Mouse (Mus musculus): ENCODE results near the gene Cbx1. TPM values are rescaled to one million over a fixed set of nuclear protein-coding genes. Genes with fewer than 3 reads are reported as not detected.
A peak's percentile ranks its signal among the peaks of the same experiment; 100 is the strongest.

Cbx1 gene
- polyA plus RNA-seq, 2 experiments, result 87.8 to 98.9 TPM

DNA sequence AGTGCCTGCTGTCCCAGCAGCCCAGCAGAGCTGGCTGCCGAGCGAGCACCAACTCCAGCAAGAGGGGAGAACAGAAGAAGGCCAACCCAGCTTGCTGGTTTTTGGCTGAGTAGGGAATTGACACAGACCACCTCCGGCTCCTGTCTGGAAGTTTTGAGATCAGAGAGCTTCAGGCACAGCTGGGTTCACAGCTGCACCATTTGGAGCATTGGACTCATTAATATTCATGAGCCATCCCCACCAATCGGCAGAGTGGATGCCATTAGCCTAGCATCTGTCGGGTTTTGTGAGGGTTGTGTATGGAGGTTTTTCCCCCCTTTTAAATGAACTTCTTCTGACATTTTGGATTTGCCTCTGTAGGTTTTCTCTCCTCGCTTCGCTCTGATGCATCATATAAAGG, 21.8 kb upstream of the Cbx1 start:
- H3K36me3 ChIP-seq (ENCODE audit: control insufficient read depth, insufficient read depth, low read length), result peaks cover 37% of the 10 kb centered on the region
- no peak overlapping the region for H3K4me2 ChIP-seq (replicated peaks; ENCODE audit: low read depth, low read length, severe bottlenecking)
- DNase-seq (ENCODE audit: low spot score) (no peak), ATAC-seq (ENCODE audit: low FRiP score, low read depth) (peak; percentile 23; the same call in 1 of the 2 replicates)
- no peak overlapping the region for H3K4me3 ChIP-seq (replicated peaks; ENCODE audit: low read length)
- no peaks in the 10 kb centered on the region for H3K9me3 ChIP-seq (ENCODE audit: control insufficient read depth, low read length)
- WGBS, result 34% methylated on average over 7 of the region's 7 CpGs
- 0 out of 2 replicates have a peak, but pooled peaks cover 3% of the 10 kb centered on the region for H3K4me1 ChIP-seq (ENCODE audit: control insufficient read depth, insufficient read depth, low read length)
- H3K9ac ChIP-seq (ENCODE audit: low read depth, low read length, severe bottlenecking), result no peak overlapping the region
- TF ChIP-seq POLR2A (IDR thresholded peaks at IDR 0.05; ENCODE audit: borderline replicate concordance, extremely low read depth, insufficient read depth, insufficient read length), result no peak
- no peak overlapping the region for H3K27ac ChIP-seq (replicated peaks; ENCODE audit: low read depth, low read length)
- H3K27me3 ChIP-seq (ENCODE audit: control insufficient read depth, insufficient read depth, low read length), result no peaks in the 10 kb centered on the region

GRCm38 (mm10) chr11:96768240-96768639, 20.7 kb upstream of the Cbx1 start:
- no peak overlapping the region for H3K4me2 ChIP-seq (replicated peaks; ENCODE audit: low read depth, low read length, severe bottlenecking)
- H3K9ac ChIP-seq (ENCODE audit: low read depth, low read length, severe bottlenecking), result no peak overlapping the region
- peaks cover 47% of the 10 kb centered on the region for H3K36me3 ChIP-seq (ENCODE audit: control insufficient read depth, insufficient read depth, low read length)

DNA sequence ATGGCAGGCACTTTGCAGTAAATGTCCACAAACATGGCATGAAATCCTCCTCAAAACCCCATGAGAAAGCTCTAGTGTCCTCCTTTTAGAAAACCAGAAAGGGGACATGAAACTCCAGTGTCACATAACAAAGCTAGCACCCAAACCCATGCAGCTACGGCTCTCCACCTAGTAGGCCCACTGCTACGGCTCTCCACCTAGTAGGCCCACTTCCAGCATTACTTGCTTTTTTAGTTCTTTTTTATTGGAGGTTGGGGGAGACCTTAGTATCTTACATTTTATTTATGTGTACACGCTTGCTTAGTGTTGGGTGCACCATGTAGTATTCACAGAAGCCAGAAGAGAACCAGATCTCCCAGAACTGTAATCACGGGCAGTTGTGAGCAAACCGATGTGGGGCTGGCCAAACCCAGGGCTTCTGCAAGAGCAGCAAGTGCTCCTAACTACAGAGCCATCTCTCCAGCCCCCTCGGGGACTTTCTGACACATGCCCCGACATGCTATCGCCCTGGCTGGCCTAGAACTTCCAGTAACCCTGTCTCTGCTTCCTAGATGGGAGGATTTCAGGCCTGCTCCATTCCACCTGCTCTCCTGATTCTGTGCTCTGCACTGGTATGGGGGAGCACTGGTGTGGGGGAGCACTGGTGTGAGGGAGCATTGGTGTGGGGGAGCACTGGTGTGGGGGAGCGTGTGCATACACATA, 17.5 kb upstream of the Cbx1 start:
- peaks cover under 1% of the 10 kb centered on the region; the same call in 1 of the 2 replicates for H3K4me1 ChIP-seq (ENCODE audit: control insufficient read depth, insufficient read depth, low read length)
- no peak overlapping the region for H3K4me2 ChIP-seq (replicated peaks; ENCODE audit: low read depth, low read length, severe bottlenecking)
- H3K27me3 ChIP-seq (ENCODE audit: control insufficient read depth, insufficient read depth, low read length), result no peaks in the 10 kb centered on the region
- ATAC-seq (ENCODE audit: low FRiP score, low read depth) (no peak), DNase-seq (ENCODE audit: low spot score) (no peak)
- no peaks in the 10 kb centered on the region for H3K9me3 ChIP-seq (ENCODE audit: control insufficient read depth, low read length)
- H3K27ac ChIP-seq (replicated peaks; ENCODE audit: low read depth, low read length), result no peak overlapping the region
- WGBS, result 92% methylated on average over 9 of the region's 9 CpGs
- no peak overlapping the region for H3K4me3 ChIP-seq (replicated peaks; ENCODE audit: low read length)
- H3K9ac ChIP-seq (ENCODE audit: low read depth, low read length, severe bottlenecking), result no peak overlapping the region
- H3K36me3 ChIP-seq (ENCODE audit: control insufficient read depth, insufficient read depth, low read length), result peaks cover 52% of the 10 kb centered on the region
- TF ChIP-seq POLR2A (IDR thresholded peaks at IDR 0.05; ENCODE audit: borderline replicate concordance, extremely low read depth, insufficient read depth, insufficient read length), result no peak

More at GRCm38 (mm10) chr11:96768240-96768639, 20.7 kb upstream of the Cbx1 start:
- no peak overlapping the region for H3K27ac ChIP-seq (replicated peaks; ENCODE audit: low read depth, low read length)
- 51% methylated on average over 9 of the region's 9 CpGs for WGBS
- no peaks in the 10 kb centered on the region for H3K27me3 ChIP-seq (ENCODE audit: control insufficient read depth, insufficient read depth, low read length)
- H3K9me3 ChIP-seq (ENCODE audit: control insufficient read depth, low read length), result no peaks in the 10 kb centered on the region
- no peak overlapping the region for H3K4me3 ChIP-seq (replicated peaks; ENCODE audit: low read length)
- DNase-seq (ENCODE audit: low spot score) (no peak), ATAC-seq (ENCODE audit: low FRiP score, low read depth) (no peak)
- H3K4me1 ChIP-seq (ENCODE audit: control insufficient read depth, insufficient read depth, low read length), result no peaks in the 10 kb centered on the region
- TF ChIP-seq POLR2A (IDR thresholded peaks at IDR 0.05; ENCODE audit: borderline replicate concordance, extremely low read depth, insufficient read depth, insufficient read length), result no peak

DNA sequence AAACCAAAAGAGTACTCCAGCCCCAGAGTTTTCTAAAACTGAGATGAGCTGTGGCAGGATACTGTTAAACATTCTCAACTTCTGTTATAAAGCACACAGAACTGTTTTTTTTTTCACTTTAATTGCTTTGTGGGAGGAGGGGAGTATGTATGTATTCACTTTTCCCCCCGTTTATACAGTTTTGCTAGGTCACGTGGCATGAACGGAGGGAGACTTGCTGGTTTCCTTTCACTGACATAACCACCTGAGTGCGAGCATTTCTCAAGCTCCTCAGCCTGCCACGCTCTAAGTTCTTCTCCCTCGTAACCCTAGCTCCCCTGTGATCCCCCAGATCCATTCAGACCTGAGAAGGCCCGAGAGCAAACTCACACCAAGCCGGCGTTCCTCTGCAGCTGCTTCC, 16.5 kb upstream of the Cbx1 start:
- H3K27me3 ChIP-seq (ENCODE audit: control insufficient read depth, insufficient read depth, low read length), result no peaks in the 10 kb centered on the region
- no peak for DNase-seq (ENCODE audit: low spot score)
- no peak for ATAC-seq (ENCODE audit: low FRiP score, low read depth)
- no peak overlapping the region for H3K27ac ChIP-seq (replicated peaks; ENCODE audit: low read depth, low read length)
- 88% methylated on average over 9 of the region's 9 CpGs for WGBS
- H3K4me2 ChIP-seq (replicated peaks; ENCODE audit: low read depth, low read length, severe bottlenecking), result no peak overlapping the region
- no peak overlapping the region for H3K4me3 ChIP-seq (replicated peaks; ENCODE audit: low read length)
- no peak for TF ChIP-seq POLR2A (IDR thresholded peaks at IDR 0.05; ENCODE audit: borderline replicate concordance, extremely low read depth, insufficient read depth, insufficient read length)
- H3K9ac ChIP-seq (ENCODE audit: low read depth, low read length, severe bottlenecking), result no peak overlapping the region
- H3K4me1 ChIP-seq (ENCODE audit: control insufficient read depth, insufficient read depth, low read length), result peaks cover 6% of the 10 kb centered on the region; the same call in 1 of the 2 replicates
- H3K36me3 ChIP-seq (ENCODE audit: control insufficient read depth, insufficient read depth, low read length), result peaks cover 52% of the 10 kb centered on the region
- H3K9me3 ChIP-seq (ENCODE audit: control insufficient read depth, low read length), result no peaks in the 10 kb centered on the region

- no peak overlapping the region for H3K4me3 ChIP-seq (replicated peaks; ENCODE audit: low read length)
- WGBS, result 87% methylated on average over 3 of the region's 3 CpGs
- DNase-seq (ENCODE audit: low spot score) (no peak), ATAC-seq (ENCODE audit: low FRiP score, low read depth) (no peak)
- H3K27ac ChIP-seq (replicated peaks; ENCODE audit: low read depth, low read length), result no peak overlapping the region
- peaks cover 41% of the 10 kb centered on the region for H3K36me3 ChIP-seq (ENCODE audit: control insufficient read depth, insufficient read depth, low read length)
- peaks cover 6% of the 10 kb centered on the region; the same call in 1 of the 2 replicates for H3K4me1 ChIP-seq (ENCODE audit: control insufficient read depth, insufficient read depth, low read length)
- no peak overlapping the region for H3K9ac ChIP-seq (ENCODE audit: low read depth, low read length, severe bottlenecking)
- H3K4me2 ChIP-seq (replicated peaks; ENCODE audit: low read depth, low read length, severe bottlenecking), result no peak overlapping the region
- TF ChIP-seq POLR2A (IDR thresholded peaks at IDR 0.05; ENCODE audit: borderline replicate concordance, extremely low read depth, insufficient read depth, insufficient read length), result no peak
- no peaks in the 10 kb centered on the region for H3K27me3 ChIP-seq (ENCODE audit: control insufficient read depth, insufficient read depth, low read length)
- H3K9me3 ChIP-seq (ENCODE audit: control insufficient read depth, low read length), result no peaks in the 10 kb centered on the region
Observed at GRCm38 (mm10) chr11:96774536-96774935, 14.4 kb upstream of the Cbx1 start.
